In the genomic region with DNA sequence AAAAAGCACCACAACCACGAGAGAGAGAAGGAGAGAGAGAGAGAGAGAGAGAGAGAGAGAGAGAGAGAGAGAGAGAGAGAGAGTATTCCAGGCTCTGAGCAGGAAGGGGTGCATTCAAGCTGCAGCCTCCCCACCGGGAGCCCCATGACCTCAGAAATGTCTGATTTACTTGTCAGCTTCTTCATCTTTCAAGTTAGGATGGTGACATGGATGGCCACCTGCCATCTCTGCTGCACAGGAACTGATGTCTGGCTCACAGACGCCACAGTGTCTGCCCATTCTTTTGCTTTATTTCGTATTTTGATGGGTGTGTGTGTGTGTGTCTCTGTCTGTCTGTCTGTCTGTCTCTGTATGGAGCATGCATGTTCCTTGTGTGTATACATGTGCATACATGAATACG, we compare ENCODE assay signal across 17 mouse cellular contexts.
"Had no signal": no experiment of that assay in that cellular context is flagged by ENCODE, and none has a peak within 500 bp of the region (broad histone marks: within the 10 kb centered on the region; RNA-seq: fewer than 3 reads in every experiment).

No protein-coding gene starts in this region.

- H3K4me3 ChIP-seq: lung, embryonic 15.5 days; megakaryocyte, embryonic 14.5 days; midbrain, embryonic 13.5 days; midbrain, embryonic 15.5 days; neural tube, embryonic 12.5 days; stomach, embryonic 15.5 days had no signal

- H3K27me3 ChIP-seq: lung, embryonic 15.5 days; megakaryocyte, embryonic 14.5 days; midbrain, embryonic 13.5 days; midbrain, embryonic 15.5 days; neural tube, embryonic 12.5 days; stomach, embryonic 15.5 days had no signal

- DNase-seq: lung, adult 2 months; lung, postnatal 14 days; lung, postnatal 36 days; right cerebral cortex, postnatal 14 days; thymus, adult 2 months; thymus, postnatal 25 days; thymus, postnatal 4 days had no signal

- H3K9me3 ChIP-seq: lung, embryonic 15.5 days; midbrain, embryonic 13.5 days; midbrain, embryonic 15.5 days; neural tube, embryonic 12.5 days; stomach, embryonic 15.5 days had no signal

- H3K4me2 ChIP-seq: lung, embryonic 15.5 days; midbrain, embryonic 11.5 days; midbrain, embryonic 13.5 days; midbrain, embryonic 15.5 days; neural tube, embryonic 12.5 days; stomach, embryonic 15.5 days had no signal

- H3K36me3 ChIP-seq: lung, embryonic 15.5 days; midbrain, embryonic 13.5 days; midbrain, embryonic 15.5 days; neural tube, embryonic 12.5 days; stomach, embryonic 15.5 days had no signal

- ATAC-seq: lung, postnatal 0 days; midbrain, embryonic 13.5 days; midbrain, embryonic 15.5 days had no signal

- H3K27ac ChIP-seq: lung, embryonic 15.5 days; macrophage; midbrain, embryonic 13.5 days; midbrain, embryonic 15.5 days; neural tube, embryonic 12.5 days; stomach, embryonic 15.5 days; stomach, postnatal 0 days had no signal

- H3K4me1 ChIP-seq: lung, embryonic 15.5 days; megakaryocyte, embryonic 14.5 days; neural tube, embryonic 12.5 days; stomach, embryonic 15.5 days had no signal

- H3K9ac ChIP-seq: lung, embryonic 15.5 days; midbrain, embryonic 13.5 days; midbrain, embryonic 15.5 days; neural tube, embryonic 12.5 days; stomach, embryonic 15.5 days had no signal
